Mouse (Mus musculus): ENCODE measurements around the gene Prpsap2. TPM values are rescaled to one million over a fixed set of nuclear protein-coding genes. Genes with fewer than 3 reads are reported as not detected.
A peak's percentile ranks its signal among the peaks of the same experiment; 100 is the strongest.
"Not testable (repeated sequence)": the region's sequence is repeated elsewhere in the genome, so short reads cannot be mapped to it uniquely, and the experiment has no call there.

The Prpsap2 gene
- 47.2 and 59.6 TPM in 2 replicates for total RNA-seq (2017)

- ATAC-seq (replicated peaks in 1 of 2; ENCODE audit: insufficient read depth in 1 of 2, low FRiP score in 2 of 2, low TSS enrichment in 1 of 2, low read depth in 1 of 2, poor library complexity in 2 of 2, severe bottlenecking in 2 of 2): peak; percentile 97 to 98
These were observed at the start of gene Prpsap2 for GRCm38 (mm10) chr11:61761584-61762407. Gene Prpsap2 (minus strand): TSS chr11:61762088.

GRCm38 (mm10) chr11:61809793-61810192, 47.9 kb upstream of the Prpsap2 start:
- no peak for ATAC-seq (replicated peaks in 1 of 2; ENCODE audit: insufficient read depth in 1 of 2, low FRiP score in 2 of 2, low TSS enrichment in 1 of 2, low read depth in 1 of 2, poor library complexity in 2 of 2, severe bottlenecking in 2 of 2)

DNA sequence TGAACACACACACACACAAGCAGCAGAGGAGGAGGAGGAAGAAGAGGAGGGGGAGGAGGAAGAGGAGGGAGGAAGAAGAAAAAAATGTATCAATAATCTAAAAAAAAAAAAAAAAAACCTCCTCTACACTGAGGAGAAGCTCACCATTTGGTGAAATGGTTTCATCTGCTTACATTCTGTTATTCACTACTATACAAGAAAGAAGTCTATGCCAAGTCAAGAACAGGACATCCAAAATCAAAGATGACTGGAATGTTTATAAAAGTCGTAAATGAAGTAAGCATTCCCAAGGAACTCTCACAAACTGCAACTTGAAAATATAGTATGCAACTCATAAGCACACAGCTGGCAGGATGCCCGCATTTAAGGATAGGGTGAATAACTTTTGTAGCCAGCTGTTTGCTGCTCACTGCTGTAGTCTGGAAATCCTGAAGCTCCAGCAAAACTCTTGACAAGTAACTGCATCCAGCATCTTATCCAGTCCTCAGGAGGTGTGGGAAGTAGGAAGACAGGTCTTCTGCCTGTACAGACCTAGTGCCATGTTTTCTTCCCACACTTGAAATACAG, 46.7 kb upstream of the Prpsap2 start:
- ATAC-seq (replicated peaks in 1 of 2; ENCODE audit: insufficient read depth in 1 of 2, low FRiP score in 2 of 2, low TSS enrichment in 1 of 2, low read depth in 1 of 2, poor library complexity in 2 of 2, severe bottlenecking in 2 of 2): no peak

DNA sequence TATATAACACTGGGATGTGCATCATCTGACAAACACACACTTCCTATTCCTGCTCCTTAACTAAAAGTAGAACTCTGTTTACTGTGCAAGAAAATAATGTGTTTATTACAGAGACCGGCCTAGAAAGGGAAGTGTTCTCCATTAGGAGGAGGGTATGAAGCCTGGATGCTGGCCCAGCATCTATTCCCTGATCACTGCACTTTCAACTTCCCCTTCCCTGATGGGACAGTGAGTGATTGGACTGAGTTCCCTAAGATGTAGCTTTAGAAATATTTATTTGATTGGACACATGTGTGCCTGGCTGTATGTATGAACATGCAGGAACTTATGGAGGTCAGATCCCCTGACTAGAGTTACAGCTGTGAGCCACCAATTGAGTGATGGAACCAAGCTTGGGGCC, 31.6 kb upstream of the Prpsap2 start:
- ATAC-seq (replicated peaks in 1 of 2; ENCODE audit: insufficient read depth in 1 of 2, low FRiP score in 2 of 2, low TSS enrichment in 1 of 2, low read depth in 1 of 2, poor library complexity in 2 of 2, severe bottlenecking in 2 of 2): no peak

DNA sequence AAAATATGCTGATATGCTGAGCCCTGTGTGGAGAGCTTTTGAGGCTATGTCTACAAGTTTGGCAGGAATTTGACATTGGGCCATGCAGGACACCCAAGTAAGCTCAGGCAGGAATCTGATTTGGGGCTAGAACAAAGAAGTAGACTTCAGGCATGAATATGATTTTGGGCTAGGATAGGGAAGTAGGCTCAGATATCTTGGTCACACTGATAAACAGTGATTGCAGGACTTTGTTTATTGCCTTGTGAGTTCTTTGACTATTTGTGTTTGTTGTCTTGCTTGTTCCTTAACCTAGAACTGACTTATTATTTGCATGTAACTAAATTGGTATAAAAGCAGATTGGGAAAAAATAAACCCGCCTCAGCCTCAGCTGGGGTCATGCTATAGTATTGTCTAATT, 26.7 kb upstream of the Prpsap2 start:
- no peak for ATAC-seq (replicated peaks in 1 of 2; ENCODE audit: insufficient read depth in 1 of 2, low FRiP score in 2 of 2, low TSS enrichment in 1 of 2, low read depth in 1 of 2, poor library complexity in 2 of 2, severe bottlenecking in 2 of 2)

DNA sequence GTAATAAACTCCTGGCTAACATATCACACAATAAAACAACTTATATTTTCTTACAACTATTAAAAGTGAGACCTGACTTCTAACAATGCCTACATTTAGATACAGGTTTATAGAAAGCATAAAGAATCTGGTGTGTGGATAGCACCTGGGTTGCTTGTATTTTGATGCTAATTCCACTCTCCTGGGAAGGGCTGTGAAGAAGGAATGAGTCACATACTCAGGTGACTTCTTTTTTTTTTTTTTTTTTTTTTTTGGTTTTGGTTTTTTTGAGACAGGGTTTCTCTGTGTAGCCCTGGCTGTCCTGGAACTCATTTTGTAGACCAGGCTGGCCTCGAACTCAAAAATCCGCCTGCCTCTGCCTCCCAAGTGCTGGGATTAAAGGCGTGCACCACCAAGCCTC, 20.6 kb upstream of the Prpsap2 start:
- ATAC-seq (replicated peaks in 1 of 2; ENCODE audit: insufficient read depth in 1 of 2, low FRiP score in 2 of 2, low TSS enrichment in 1 of 2, low read depth in 1 of 2, poor library complexity in 2 of 2, severe bottlenecking in 2 of 2): not testable (repeated sequence)

GRCm38 (mm10) chr11:61774551-61775149, 12.8 kb upstream of the Prpsap2 start:
- ATAC-seq (replicated peaks in 1 of 2; ENCODE audit: insufficient read depth in 1 of 2, low FRiP score in 2 of 2, low TSS enrichment in 1 of 2, low read depth in 1 of 2, poor library complexity in 2 of 2, severe bottlenecking in 2 of 2): peak in 1 of 2 experiments; percentile 27; a peak in 1 of 4 replicates

GRCm38 (mm10) chr11:61760518-61760917, 1.4 kb downstream of the Prpsap2 start:
- peak in 1 of 2 experiments; percentile 38; a peak in 2 of 4 replicates for ATAC-seq (replicated peaks in 1 of 2; ENCODE audit: insufficient read depth in 1 of 2, low FRiP score in 2 of 2, low TSS enrichment in 1 of 2, low read depth in 1 of 2, poor library complexity in 2 of 2, severe bottlenecking in 2 of 2)

GRCm38 (mm10) chr11:61757151-61757550, 4.7 kb downstream of the Prpsap2 start:
- no peak for ATAC-seq (replicated peaks in 1 of 2; ENCODE audit: insufficient read depth in 1 of 2, low FRiP score in 2 of 2, low TSS enrichment in 1 of 2, low read depth in 1 of 2, poor library complexity in 2 of 2, severe bottlenecking in 2 of 2)

DNA sequence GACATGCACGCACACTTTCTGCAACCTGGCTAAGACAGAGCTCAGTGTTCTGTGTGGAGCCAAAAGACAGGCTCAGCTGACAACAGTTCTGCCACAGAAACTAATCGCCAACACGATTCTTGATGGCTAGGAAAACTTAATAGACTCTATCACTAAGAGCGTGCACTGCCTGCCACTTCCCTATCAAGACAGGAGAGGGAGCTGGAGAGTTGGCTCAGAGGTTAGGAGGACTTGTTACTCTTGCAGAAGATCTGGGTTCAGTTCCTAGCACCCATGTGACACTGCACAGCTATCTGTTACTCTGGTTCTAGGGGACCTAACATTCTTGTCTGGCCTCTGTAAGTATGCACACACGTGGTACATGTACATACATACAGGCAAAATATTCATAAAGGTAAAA, 10.3 kb downstream of the Prpsap2 start:
- ATAC-seq (replicated peaks in 1 of 2; ENCODE audit: insufficient read depth in 1 of 2, low FRiP score in 2 of 2, low TSS enrichment in 1 of 2, low read depth in 1 of 2, poor library complexity in 2 of 2, severe bottlenecking in 2 of 2): no peak

- no peak for ATAC-seq (replicated peaks in 1 of 2; ENCODE audit: insufficient read depth in 1 of 2, low FRiP score in 2 of 2, low TSS enrichment in 1 of 2, low read depth in 1 of 2, poor library complexity in 2 of 2, severe bottlenecking in 2 of 2)
These were observed 14.7 kb downstream of the Prpsap2 start for GRCm38 (mm10) chr11:61747161-61747560.

- no peak for ATAC-seq (replicated peaks in 1 of 2; ENCODE audit: insufficient read depth in 1 of 2, low FRiP score in 2 of 2, low TSS enrichment in 1 of 2, low read depth in 1 of 2, poor library complexity in 2 of 2, severe bottlenecking in 2 of 2)
These were observed 16.1 kb downstream of the Prpsap2 start for GRCm38 (mm10) chr11:61745781-61746180.

DNA sequence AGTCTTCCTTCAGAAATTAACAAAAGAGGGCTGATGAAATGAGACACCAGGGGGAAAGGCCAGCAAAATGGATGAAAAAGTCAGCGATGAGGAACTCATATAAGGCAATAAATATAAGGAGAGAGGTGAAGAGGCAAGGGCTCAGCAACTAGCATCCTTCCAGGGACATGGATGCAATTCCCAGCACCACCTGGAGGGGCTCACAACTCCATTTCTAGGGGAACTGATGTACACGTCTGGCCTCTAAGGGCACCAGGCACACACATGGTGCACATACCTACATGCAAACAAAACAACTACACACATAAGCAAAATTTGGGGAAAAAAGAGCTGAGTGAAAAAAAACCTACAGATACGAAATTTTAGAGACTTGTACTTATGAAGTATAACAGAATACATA, 17.4 kb downstream of the Prpsap2 start:
- no peak for ATAC-seq (replicated peaks in 1 of 2; ENCODE audit: insufficient read depth in 1 of 2, low FRiP score in 2 of 2, low TSS enrichment in 1 of 2, low read depth in 1 of 2, poor library complexity in 2 of 2, severe bottlenecking in 2 of 2)

DNA sequence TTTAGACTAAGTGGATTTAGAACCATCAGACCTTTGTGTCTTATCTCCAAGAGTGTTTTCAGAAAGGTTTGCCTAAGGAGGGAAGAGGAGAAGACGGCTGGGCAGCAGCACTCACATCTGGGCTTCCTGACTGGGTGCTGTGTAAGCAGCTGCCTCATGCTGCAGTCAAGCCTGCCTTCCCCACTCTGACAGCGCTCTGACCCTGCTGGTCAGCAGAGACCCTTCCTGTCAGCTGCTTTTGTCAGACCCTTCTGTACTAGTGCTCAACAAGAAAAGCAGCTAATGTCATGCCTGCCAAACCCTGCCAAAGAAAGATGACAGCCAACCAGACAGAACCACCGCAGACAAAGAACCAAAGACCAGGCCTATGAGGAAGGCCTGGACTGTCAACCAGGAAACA, 18.1 kb downstream of the Prpsap2 start:
- no peak for ATAC-seq (replicated peaks in 1 of 2; ENCODE audit: insufficient read depth in 1 of 2, low FRiP score in 2 of 2, low TSS enrichment in 1 of 2, low read depth in 1 of 2, poor library complexity in 2 of 2, severe bottlenecking in 2 of 2)

GRCm38 (mm10) chr11:61740500-61740899, 21.4 kb downstream of the Prpsap2 start:
- ATAC-seq (replicated peaks in 1 of 2; ENCODE audit: insufficient read depth in 1 of 2, low FRiP score in 2 of 2, low TSS enrichment in 1 of 2, low read depth in 1 of 2, poor library complexity in 2 of 2, severe bottlenecking in 2 of 2): no peak

DNA sequence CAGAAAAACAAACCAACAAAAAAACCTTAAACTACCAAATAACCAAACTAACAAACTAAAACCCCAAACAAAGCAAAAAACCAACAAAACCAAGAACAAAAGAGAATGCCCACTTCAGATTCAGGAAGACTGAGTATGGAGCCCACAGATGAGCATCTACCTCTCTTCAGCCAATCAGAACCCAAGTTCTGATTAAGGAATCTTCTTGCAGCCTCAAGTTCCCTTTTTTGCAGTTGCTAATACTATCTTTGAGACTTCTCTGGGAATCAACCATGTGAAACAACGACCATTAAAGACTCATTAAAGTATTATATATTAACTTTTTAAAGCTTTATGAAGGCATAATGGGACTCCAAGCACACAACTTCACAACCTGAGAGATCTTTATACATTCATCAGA, 24.6 kb downstream of the Prpsap2 start:
- ATAC-seq (replicated peaks in 1 of 2; ENCODE audit: insufficient read depth in 1 of 2, low FRiP score in 2 of 2, low TSS enrichment in 1 of 2, low read depth in 1 of 2, poor library complexity in 2 of 2, severe bottlenecking in 2 of 2): no peak

GRCm38 (mm10) chr11:61732672-61733071, 29.2 kb downstream of the Prpsap2 start:
- ATAC-seq (replicated peaks in 1 of 2; ENCODE audit: insufficient read depth in 1 of 2, low FRiP score in 2 of 2, low TSS enrichment in 1 of 2, low read depth in 1 of 2, poor library complexity in 2 of 2, severe bottlenecking in 2 of 2): no peak

DNA sequence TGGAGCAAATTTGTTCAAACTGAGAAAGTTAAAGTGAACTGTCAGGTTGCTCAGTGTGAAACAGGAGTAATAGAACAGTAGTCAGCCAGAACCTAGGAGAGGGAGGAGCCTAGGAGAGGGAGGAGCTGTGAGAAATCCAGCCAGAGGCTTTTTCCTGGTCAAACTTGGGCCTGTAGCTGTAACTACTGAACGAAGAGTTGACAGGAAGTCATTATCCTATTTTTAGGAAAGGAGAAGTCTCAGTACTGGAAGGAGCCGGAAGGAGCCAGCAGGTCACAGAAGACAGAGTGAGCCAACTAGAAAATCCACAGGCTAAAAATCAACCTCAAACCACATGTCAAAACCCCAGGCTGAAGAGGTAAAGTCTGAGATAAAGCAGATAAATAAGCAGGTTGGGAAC, 33.9 kb downstream of the Prpsap2 start:
- peak; percentile 54 to 56; a peak in 3 of 4 replicates for ATAC-seq (replicated peaks in 1 of 2; ENCODE audit: insufficient read depth in 1 of 2, low FRiP score in 2 of 2, low TSS enrichment in 1 of 2, low read depth in 1 of 2, poor library complexity in 2 of 2, severe bottlenecking in 2 of 2)
